Mouse (Mus musculus) embryonic facial prominence, embryonic 10.5 days (tissue): ENCODE data around the gene Srsf3. TPM values are rescaled to one million over a fixed set of nuclear protein-coding genes. Genes with fewer than 3 reads are reported as not detected.

Source experiments
- polyA plus RNA-seq: library from polyadenylated mRNA; unstranded; fragments of >200 nt; fragmentation: Nextera tagmentation; extraction: Ambion mirVana; gene quantifications from 2 replicates; pipeline ENCODE4 v1.2.1, GENCODE M21; 2016

Gene Srsf3
- polyA plus RNA-seq, 1 experiment from 2014 or later, result 831 TPM

Other genes starting within 250 kb of the Srsf3 start
- 9.1 and 12.1 TPM in 2 replicates for gene Brpf3, start 231.5 kb upstream of the Srsf3 start, polyA plus RNA-seq
- gene Pnpla1, start 174.2 kb upstream of the Srsf3 start, polyA plus RNA-seq, result 0.09 TPM in 1 of 2 replicates, not detected in the other
- gene 4930539E08Rik, start 117.3 kb upstream of the Srsf3 start, polyA plus RNA-seq, result 0.10 and 0.17 TPM in 2 replicates
- 0.20 TPM in 1 of 2 replicates, not detected in the other for gene Pxt1, start 88.8 kb upstream of the Srsf3 start, polyA plus RNA-seq
- gene Kctd20, start 80.7 kb upstream of the Srsf3 start, polyA plus RNA-seq, result 125 and 126 TPM in 2 replicates
- gene Stk38, start 24.6 kb upstream of the Srsf3 start, polyA plus RNA-seq, result 118 and 125 TPM in 2 replicates
- 26.0 and 27.5 TPM in 2 replicates for gene Cdkn1a, start 58.3 kb downstream of the Srsf3 start, polyA plus RNA-seq
- gene Rab44, start 81.5 kb downstream of the Srsf3 start, polyA plus RNA-seq, result 0.09 and 0.21 TPM in 2 replicates
- 3.6 and 4.7 TPM in 2 replicates for gene Cpne5, start 205.5 kb downstream of the Srsf3 start, polyA plus RNA-seq
- gene Ppil1, start 231.6 kb downstream of the Srsf3 start, polyA plus RNA-seq, result 219 and 227 TPM in 2 replicates
- gene BC004004, start 236.2 kb downstream of the Srsf3 start, polyA plus RNA-seq, result 47.8 and 49.5 TPM in 2 replicates